Mouse (Mus musculus) CH12.LX (cell line): ENCODE data around the gene Rfpl4. TPM values are rescaled to one million over a fixed set of nuclear protein-coding genes. Genes with fewer than 3 reads are reported as not detected.

ENCODE experiments used
- DNase-seq: peaks from one replicate; pipeline ENCODE4 v3.0.0-alpha.2; 2013; ENCODE audit errors: extremely low read depth
- H3K27ac ChIP-seq: 2 replicates; pipeline ENCODE4 v1.5.1; 2012; ENCODE audit warnings: low read depth, mild to moderate bottlenecking, control low read depth, moderate library complexity; ENCODE audit not compliant: insufficient read depth
- H3K27me3 ChIP-seq: replicated peaks from 2 replicates; pipeline ENCODE3; 2012; ENCODE audit warnings: inconsistent platforms
- H3K36me3 ChIP-seq, 2 experiments: replicated peaks in 1 of 2; 2 replicates each; pipeline versions ENCODE3 to v1.6.1; 2012; ENCODE audit warnings: inconsistent platforms in 1 of 2, low read length in 1 of 2, mild to moderate bottlenecking in 1 of 2, mixed read lengths in 1 of 2, moderate library complexity in 1 of 2; ENCODE audit not compliant: control insufficient read depth in 1 of 2, insufficient read depth in 1 of 2
- H3K4me1 ChIP-seq, 2 experiments: 2 replicates each; pipeline ENCODE4 v1.6.1; 2012; ENCODE audit warnings: inconsistent platforms in 1 of 2, moderate library complexity in 1 of 2; ENCODE audit not compliant: insufficient read depth in 2 of 2, control insufficient read depth in 1 of 2
- H3K4me2 ChIP-seq: 2 replicates; pipeline ENCODE4 v1.6.1; 2012; ENCODE audit warnings: low read depth, mild to moderate bottlenecking, control low read depth; ENCODE audit not compliant: poor library complexity, insufficient read depth, severe bottlenecking
- H3K4me3 ChIP-seq, 3 experiments: fragments of 150-350 bp in 1 of 3; sonication (generic) in 1 of 3; replicated peaks in 1 of 3; 2 replicates each; pipeline versions ENCODE3 to v1.5.1; 2011 to 2012; ENCODE audit warnings: low read depth in 2 of 3, low read length in 2 of 3, mild to moderate bottlenecking in 2 of 3, moderate library complexity in 2 of 3, control low read depth in 1 of 3, improper control_type of control experiment in 1 of 3, inconsistent platforms in 1 of 3, mixed read lengths in 1 of 3; ENCODE audit not compliant: poor library complexity in 1 of 3
- H3K79me2 ChIP-seq: replicated peaks from 2 replicates; pipeline ENCODE4 v1.6.1; 2012; ENCODE audit warnings: mild to moderate bottlenecking, moderate library complexity; ENCODE audit not compliant: control insufficient read depth, poor library complexity, insufficient read depth, severe bottlenecking; ENCODE audit errors: extremely low read depth
- H3K9ac ChIP-seq: 2 replicates; pipeline ENCODE4 v1.6.1; 2012; ENCODE audit warnings: low read depth, mild to moderate bottlenecking, control low read depth, moderate library complexity; ENCODE audit not compliant: insufficient read depth
- H3K9me3 ChIP-seq: replicated peaks from 2 replicates; pipeline ENCODE3; 2012; ENCODE audit warnings: low read length, inconsistent platforms, mixed read lengths
- BHLHE40 ChIP-seq: IDR thresholded peaks from 2 replicates; pipeline ENCODE4 v1.6.1; 2011; ENCODE audit warnings: mild to moderate bottlenecking, low read depth, low read length, improper control_type of control experiment
- CHD1 ChIP-seq: IDR thresholded peaks from 2 replicates; pipeline ENCODE4 v1.6.1; 2012; ENCODE audit warnings: low read depth, low read length, improper control_type of control experiment, inconsistent platforms
- CHD2 ChIP-seq: IDR thresholded peaks from 2 replicates; pipeline ENCODE4 v1.6.1; 2011; ENCODE audit warnings: low read length, improper control_type of control experiment
- CTCF ChIP-seq, 2 experiments: IDR thresholded peaks in 1 of 2; conservative IDR thresholded peaks in 1 of 2; 2 replicates each; pipeline ENCODE4 v1.5.1; 2011 to 2012; ENCODE audit warnings: low read depth in 2 of 2, low read length in 2 of 2, improper control_type of control experiment in 1 of 2, inconsistent platforms in 1 of 2, mild to moderate bottlenecking in 1 of 2, moderate library complexity in 1 of 2
- E2F4 ChIP-seq: IDR thresholded peaks from 2 replicates; pipeline ENCODE4 v1.6.1; 2011; ENCODE audit warnings: low read depth, low read length, improper control_type of control experiment; ENCODE audit not compliant: insufficient replicate concordance
- ELF1 ChIP-seq: IDR thresholded peaks from 2 replicates; pipeline ENCODE4 v1.6.1; 2014; ENCODE audit warnings: low read depth, mild to moderate bottlenecking, inconsistent platforms, low read length, improper control_type of control experiment
- ETS1 ChIP-seq: conservative IDR thresholded peaks from 2 replicates; pipeline ENCODE4 v1.6.1; 2012; ENCODE audit warnings: low read depth, mild to moderate bottlenecking, inconsistent platforms, low read length, improper control_type of control experiment, moderate library complexity
- GABPA ChIP-seq: IDR thresholded peaks from 2 replicates; pipeline ENCODE4 v1.6.1; 2012; ENCODE audit warnings: low read depth, low read length, improper control_type of control experiment, inconsistent platforms; ENCODE audit not compliant: insufficient replicate concordance
- HCFC1 ChIP-seq: IDR thresholded peaks from 2 replicates; pipeline ENCODE4 v1.6.1; 2012; ENCODE audit warnings: low read depth, mild to moderate bottlenecking, inconsistent platforms, low read length, improper control_type of control experiment
- IRF4 ChIP-seq: IDR thresholded peaks from 2 replicates; pipeline ENCODE4 v1.6.1; 2014; ENCODE audit warnings: low read depth, mild to moderate bottlenecking, inconsistent platforms, low read length, improper control_type of control experiment
- JUN ChIP-seq: IDR thresholded peaks from 2 replicates; pipeline ENCODE4 v1.6.1; 2011; ENCODE audit warnings: low read depth, mild to moderate bottlenecking, low read length, improper control_type of control experiment, moderate library complexity; ENCODE audit not compliant: insufficient read depth
- JUND ChIP-seq: conservative IDR thresholded peaks from 2 replicates; pipeline ENCODE4 v1.6.1; 2011; ENCODE audit warnings: low read depth, low read length, improper control_type of control experiment
- KAT2A ChIP-seq: IDR thresholded peaks from 2 replicates; pipeline ENCODE4 v1.6.1; 2012; ENCODE audit warnings: low read length, improper control_type of control experiment, inconsistent platforms; ENCODE audit not compliant: insufficient replicate concordance
- MAFK ChIP-seq: IDR thresholded peaks from 2 replicates; pipeline ENCODE4 v1.6.1; 2011; ENCODE audit warnings: low read length, improper control_type of control experiment; ENCODE audit not compliant: insufficient replicate concordance
- MAX ChIP-seq: IDR thresholded peaks from 2 replicates; pipeline ENCODE4 v1.6.1; 2011; ENCODE audit warnings: low read length, improper control_type of control experiment
- MAZ ChIP-seq: IDR thresholded peaks from 2 replicates; pipeline ENCODE4 v1.6.1; 2012; ENCODE audit warnings: low read depth, mild to moderate bottlenecking, inconsistent platforms, low read length, improper control_type of control experiment, moderate library complexity
- MEF2A ChIP-seq: IDR thresholded peaks from 2 replicates; pipeline ENCODE4 v1.6.1; 2014; ENCODE audit warnings: low read depth, mild to moderate bottlenecking, inconsistent platforms, low read length, improper control_type of control experiment, borderline replicate concordance
- MXI1 ChIP-seq: IDR thresholded peaks from 2 replicates; pipeline ENCODE4 v1.6.1; 2011; ENCODE audit warnings: mild to moderate bottlenecking, low read depth, low read length, improper control_type of control experiment
- MYC ChIP-seq: IDR thresholded peaks from 2 replicates; pipeline ENCODE4 v1.6.1; 2011; ENCODE audit warnings: low read depth, mild to moderate bottlenecking, improper control_type of control experiment, low read length
- NELFE ChIP-seq: IDR thresholded peaks from 2 replicates; pipeline ENCODE4 v1.6.1; 2011; ENCODE audit warnings: low read depth, low read length, improper control_type of control experiment
- NRF1 ChIP-seq: IDR thresholded peaks from 2 replicates; pipeline ENCODE4 v1.6.1; 2014; ENCODE audit warnings: low read depth, mild to moderate bottlenecking, inconsistent platforms, low read length, improper control_type of control experiment, moderate library complexity
- PAX5 ChIP-seq: IDR thresholded peaks from 2 replicates; pipeline ENCODE4 v1.6.1; 2012; ENCODE audit warnings: low read length, inconsistent platforms, mixed read lengths
- POLR2A ChIP-seq: IDR thresholded peaks from 2 replicates; pipeline ENCODE4 v1.6.1; 2011; ENCODE audit warnings: low read depth, mild to moderate bottlenecking, improper control_type of control experiment, low read length
- RAD21 ChIP-seq: IDR thresholded peaks from 2 replicates; pipeline ENCODE4 v1.6.1; 2011; ENCODE audit warnings: low read depth, mild to moderate bottlenecking, low read length, improper control_type of control experiment, moderate library complexity
- RCOR1 ChIP-seq: conservative IDR thresholded peaks from 2 replicates; pipeline ENCODE4 v1.6.1; 2012; ENCODE audit warnings: low read depth, mild to moderate bottlenecking, inconsistent platforms, low read length, improper control_type of control experiment
- SIN3A ChIP-seq: IDR thresholded peaks from 2 replicates; pipeline ENCODE4 v1.6.1; 2012; ENCODE audit warnings: low read length, improper control_type of control experiment, inconsistent platforms
- SMC3 ChIP-seq: IDR thresholded peaks from 2 replicates; pipeline ENCODE4 v1.6.1; 2011; ENCODE audit warnings: low read depth, low read length, improper control_type of control experiment
- TBP ChIP-seq: conservative IDR thresholded peaks from 2 replicates; pipeline ENCODE4 v1.6.1; 2011; ENCODE audit warnings: low read depth, low read length, improper control_type of control experiment
- TCF12 ChIP-seq: IDR thresholded peaks from 2 replicates; pipeline ENCODE4 v1.6.1; 2014; ENCODE audit warnings: low read depth, mild to moderate bottlenecking, inconsistent platforms, low read length, improper control_type of control experiment
- UBTF ChIP-seq: IDR thresholded peaks from 2 replicates; pipeline ENCODE4 v1.6.1; 2012; ENCODE audit warnings: low read depth, mild to moderate bottlenecking, inconsistent platforms, low read length, improper control_type of control experiment, moderate library complexity
- USF1 ChIP-seq: IDR thresholded peaks from 2 replicates; pipeline ENCODE4 v1.6.1; 2014; ENCODE audit warnings: low read depth, mild to moderate bottlenecking, inconsistent platforms, low read length, improper control_type of control experiment
- USF2 ChIP-seq: conservative IDR thresholded peaks from 2 replicates; pipeline ENCODE4 v1.6.1; 2011; ENCODE audit warnings: low read depth, low read length, improper control_type of control experiment
- ZC3H11A ChIP-seq: IDR thresholded peaks from 2 replicates; pipeline ENCODE4 v1.6.1; 2012; ENCODE audit warnings: low read depth, mild to moderate bottlenecking, inconsistent platforms, low read length, improper control_type of control experiment
- ZKSCAN1 ChIP-seq: IDR thresholded peaks from 2 replicates; pipeline ENCODE4 v1.6.1; 2012; ENCODE audit warnings: low read depth, inconsistent platforms, low read length, improper control_type of control experiment, borderline replicate concordance
- ZMIZ1 ChIP-seq: IDR thresholded peaks from 2 replicates; pipeline ENCODE4 v1.6.1; 2012; ENCODE audit warnings: low read depth, mild to moderate bottlenecking, inconsistent platforms, low read length, improper control_type of control experiment
- ZNF384 ChIP-seq: IDR thresholded peaks from 2 replicates; pipeline ENCODE4 v1.6.1; 2012; ENCODE audit warnings: low read depth, low read length, improper control_type of control experiment, inconsistent platforms
- dilution Hi-C: fragments of 300-500 bp; cut with MboI; formaldehyde crosslinking; loops from 2 replicates; pipeline ENCODE4 v1.14.3; 2020; ENCODE audit warnings: low sequenced_read_pairs; ENCODE audit not compliant: extremely low pct_unique_long_range_greater_than_20kb, extremely low pct_ligation_motif_present
- in situ Hi-C: fragments of 300-500 bp; cut with MboI; formaldehyde crosslinking; loops from 3 replicates; pipeline ENCODE4 v1.14.3; 2019; ENCODE audit warnings: low sequenced_read_pairs, low pct_ligation_motif_present, low pct_unique_long_range_greater_than_20kb, mixed read lengths
- polyA plus RNA-seq: library from polyadenylated mRNA; unstranded; fragments of >175 nt; gene quantifications from 2 replicates; pipeline ENCODE4 v1.2.1, GENCODE M21; 2012; ENCODE audit warnings: low read depth; ENCODE audit not compliant: insufficient read length
- total RNA-seq, 2 experiments: library from RNA; depleted of rRNA; stranded (reverse); fragments of 300-350 nt in 1 of 2; fragments of >200 nt in 1 of 2; gene quantifications; 2 replicates each; pipeline ENCODE4 v1.2.3; 2012 to 2014

Gene Rfpl4
- total and polyA plus RNA-seq, 3 experiments: not detected

DNA sequence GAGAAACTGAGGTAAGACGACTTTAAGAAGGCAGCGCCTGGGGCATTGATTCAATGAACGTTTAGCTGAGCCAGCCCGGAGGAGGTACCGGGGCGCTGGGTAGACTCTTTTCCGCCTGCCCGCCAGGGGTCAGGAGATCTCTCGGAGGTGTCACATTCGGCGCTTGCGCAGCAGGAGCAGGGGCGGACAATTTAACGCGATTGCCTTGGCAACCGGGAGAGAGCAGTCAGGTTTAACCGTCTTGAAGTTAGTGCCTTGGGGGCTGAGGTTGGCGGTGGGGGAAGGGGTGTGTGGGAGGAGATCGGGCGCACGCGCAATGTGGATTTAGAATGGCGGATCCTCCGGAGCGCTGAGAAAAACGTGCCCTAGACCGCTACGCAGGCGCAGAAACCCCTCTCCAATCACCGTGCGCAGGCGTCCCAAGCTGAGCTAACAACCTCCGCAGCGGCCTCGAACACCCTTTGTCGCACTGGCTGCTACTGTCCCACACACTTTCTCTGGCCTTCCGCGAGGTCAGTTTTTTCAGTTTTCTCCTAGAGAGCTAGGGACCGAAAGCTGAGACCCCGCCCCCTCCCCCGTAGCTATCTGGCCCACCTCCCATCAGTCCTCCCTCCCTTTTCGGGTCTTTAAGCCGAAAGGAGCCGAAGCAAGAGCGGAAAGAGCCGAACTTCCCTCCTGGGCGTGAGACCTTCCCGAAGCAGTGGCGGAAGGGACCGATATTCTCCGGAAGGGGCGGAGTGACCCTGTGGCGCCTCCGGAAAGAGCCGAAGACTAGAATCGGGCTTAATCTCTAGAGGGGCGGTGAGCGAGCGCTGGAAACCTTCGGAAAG, 55.6 kb downstream of the Rfpl4 start:
- in situ Hi-C loops: loop anchor here (5.0 kb wide), 1 partner anchor 66 kb away; the partner anchor contains the start of gene Rasl2-9
- Histone ChIP-seq H3K4me1 (peaks cover 2 to 47% of the 10 kb centered on the region in 2 experiments; a peak in 3 of 4 replicates), H3K4me2 (peak overlapping the region; percentile 76), H3K27me3 (no peaks in the 10 kb centered on the region), H3K36me3 (peaks cover 4 to 25% of the 10 kb centered on the region in 2 experiments), H3K27ac (peak overlapping the region; percentile 90), H3K9ac (peak overlapping the region; percentile 92), H3K4me3 (peak overlapping the region; percentile 67 to 90 (median 73)), H3K9me3 (no peaks in the 10 kb centered on the region), H3K79me2 (peaks cover 35% of the 10 kb centered on the region)
- peak; percentile 97 for DNase-seq
- dilution Hi-C loops: no loop called here
- TF ChIP-seq NELFE (peak; percentile 40; the same call in 1 of the 2 replicates), POLR2A (peak; percentile 64), SIN3A (peak; percentile 69; the same call in 1 of the 2 replicates), UBTF (no peak), IRF4 (peak; percentile 7; the same call in 1 of the 2 replicates), ZC3H11A (no peak), MAX (no peak; the same call in 1 of the 2 replicates), GABPA (no peak), USF1 (no peak), PAX5 (no peak), CTCF (conservative IDR thresholded peaks at IDR 0.05 in 1 of 2, IDR thresholded peaks at IDR 0.05 in 1 of 2; ENCODE audit: low read depth in 2 of 2, low read length in 2 of 2) (peak in 1 of 2 experiments; percentile 77; a peak in 3 of 4 replicates), RCOR1 (no peak), ZKSCAN1 (no peak), ELF1 (peak; percentile 76), CHD2 (peak; percentile 77; the same call in 1 of the 2 replicates), ZNF384 (no peak), USF2 (no peak), TBP (peak; percentile 58; the same call in 1 of the 2 replicates), TCF12 (no peak; the same call in 1 of the 2 replicates), MXI1 (peak; percentile 92), KAT2A (peak; percentile 54; the same call in 1 of the 2 replicates), CHD1 (no peak), E2F4 (no peak), RAD21 (peak; percentile 24), HCFC1 (peak; percentile 37), MAZ (peak; percentile 85), ZMIZ1 (peak; percentile 56; the same call in 1 of the 2 replicates), JUND (no peak), SMC3 (peak; percentile 64), NRF1 (peak; percentile 95), MYC (peak; percentile 85; the same call in 1 of the 2 replicates), JUN (no peak), ETS1 (no peak), BHLHE40 (peak; percentile 93), MAFK (no peak), MEF2A (peak; percentile 55; the same call in 1 of the 2 replicates)
